Mouse (Mus musculus): ENCODE data around the gene Zfp541.

DNA sequence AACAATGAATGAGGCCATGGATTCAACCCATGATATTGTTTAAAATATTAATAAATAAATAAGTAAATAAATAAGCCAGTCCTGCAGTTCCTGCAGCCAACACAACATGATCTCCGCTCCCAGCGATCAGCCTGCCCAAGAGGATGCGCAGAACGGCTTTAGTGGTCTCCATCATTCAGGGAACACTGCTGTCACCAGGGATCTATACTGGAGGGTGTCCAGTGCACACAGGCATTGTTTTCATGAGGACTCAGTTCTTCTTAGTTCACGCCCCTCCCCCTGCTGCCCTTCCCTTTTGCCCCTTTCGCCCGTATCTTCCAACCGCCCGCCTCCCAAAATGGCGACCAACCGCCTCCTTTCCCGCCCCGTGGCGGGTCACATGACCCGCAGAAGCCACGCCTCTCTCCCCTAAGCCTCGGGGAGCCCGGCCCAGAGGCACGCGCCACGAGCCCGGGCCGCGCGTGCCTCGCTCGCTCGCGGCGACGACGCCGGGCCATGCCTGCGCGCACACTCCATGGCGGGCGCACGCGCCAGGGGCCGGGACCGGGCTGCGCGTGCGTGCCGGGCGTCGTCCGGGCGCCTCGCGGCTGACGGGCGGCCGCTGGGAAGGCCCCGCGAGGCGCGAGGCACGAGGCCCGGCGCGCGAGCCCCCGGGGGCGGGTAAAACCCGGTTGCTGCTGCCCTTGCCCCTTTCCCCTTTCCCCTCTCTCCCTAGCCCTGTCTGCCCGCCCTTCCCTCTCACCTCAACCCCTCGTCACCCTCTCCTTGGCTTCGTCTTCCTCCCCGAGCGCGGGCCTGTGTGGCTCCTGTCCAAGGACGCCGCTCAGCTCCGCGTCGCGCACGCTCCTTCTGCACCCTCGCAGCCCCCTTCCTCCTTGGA, at the start of gene Zfp541:
- TF ChIP-seq POLR2A (IDR thresholded peaks at IDR 0.05; ENCODE audit: borderline replicate concordance, control insufficient read depth, low read depth, low read length) (no peak), CTCF (IDR thresholded peaks at IDR 0.05; ENCODE audit: control insufficient read depth, insufficient read depth, low read length) (no peak)
